Mouse (Mus musculus) CH12.LX (cell line): Measurements from ENCODE around the gene Wdfy3. TPM values are rescaled to one million over a fixed set of nuclear protein-coding genes. Genes with fewer than 3 reads are reported as not detected.

Experiments
- DNase-seq: peaks from one replicate; pipeline ENCODE4 v3.0.0-alpha.2; 2013; ENCODE audit errors: extremely low read depth
- H3K27ac ChIP-seq: 2 replicates; pipeline ENCODE4 v1.5.1; 2012; ENCODE audit warnings: low read depth, mild to moderate bottlenecking, control low read depth, moderate library complexity; ENCODE audit not compliant: insufficient read depth
- H3K27me3 ChIP-seq: replicated peaks from 2 replicates; pipeline ENCODE3; 2012; ENCODE audit warnings: inconsistent platforms
- H3K36me3 ChIP-seq, 2 experiments: replicated peaks in 1 of 2; 2 replicates each; pipeline versions ENCODE3 to v1.6.1; 2012; ENCODE audit warnings: inconsistent platforms in 1 of 2, low read length in 1 of 2, mild to moderate bottlenecking in 1 of 2, mixed read lengths in 1 of 2, moderate library complexity in 1 of 2; ENCODE audit not compliant: control insufficient read depth in 1 of 2, insufficient read depth in 1 of 2
- H3K4me1 ChIP-seq, 2 experiments: 2 replicates each; pipeline ENCODE4 v1.6.1; 2012; ENCODE audit warnings: inconsistent platforms in 1 of 2, moderate library complexity in 1 of 2; ENCODE audit not compliant: insufficient read depth in 2 of 2, control insufficient read depth in 1 of 2
- H3K4me2 ChIP-seq: 2 replicates; pipeline ENCODE4 v1.6.1; 2012; ENCODE audit warnings: low read depth, mild to moderate bottlenecking, control low read depth; ENCODE audit not compliant: poor library complexity, insufficient read depth, severe bottlenecking
- H3K4me3 ChIP-seq, 3 experiments: fragments of 150-350 bp in 1 of 3; sonication (generic) in 1 of 3; replicated peaks in 1 of 3; 2 replicates each; pipeline versions ENCODE3 to v1.5.1; 2011 to 2012; ENCODE audit warnings: low read depth in 2 of 3, low read length in 2 of 3, mild to moderate bottlenecking in 2 of 3, moderate library complexity in 2 of 3, control low read depth in 1 of 3, improper control_type of control experiment in 1 of 3, inconsistent platforms in 1 of 3, mixed read lengths in 1 of 3; ENCODE audit not compliant: poor library complexity in 1 of 3
- H3K79me2 ChIP-seq: replicated peaks from 2 replicates; pipeline ENCODE4 v1.6.1; 2012; ENCODE audit warnings: mild to moderate bottlenecking, moderate library complexity; ENCODE audit not compliant: control insufficient read depth, poor library complexity, insufficient read depth, severe bottlenecking; ENCODE audit errors: extremely low read depth
- H3K9ac ChIP-seq: 2 replicates; pipeline ENCODE4 v1.6.1; 2012; ENCODE audit warnings: low read depth, mild to moderate bottlenecking, control low read depth, moderate library complexity; ENCODE audit not compliant: insufficient read depth
- H3K9me3 ChIP-seq: replicated peaks from 2 replicates; pipeline ENCODE3; 2012; ENCODE audit warnings: low read length, inconsistent platforms, mixed read lengths
- BHLHE40 ChIP-seq: IDR thresholded peaks from 2 replicates; pipeline ENCODE4 v1.6.1; 2011; ENCODE audit warnings: mild to moderate bottlenecking, low read depth, low read length, improper control_type of control experiment
- CHD1 ChIP-seq: IDR thresholded peaks from 2 replicates; pipeline ENCODE4 v1.6.1; 2012; ENCODE audit warnings: low read depth, low read length, improper control_type of control experiment, inconsistent platforms
- CHD2 ChIP-seq: IDR thresholded peaks from 2 replicates; pipeline ENCODE4 v1.6.1; 2011; ENCODE audit warnings: low read length, improper control_type of control experiment
- CTCF ChIP-seq, 2 experiments: IDR thresholded peaks in 1 of 2; conservative IDR thresholded peaks in 1 of 2; 2 replicates each; pipeline ENCODE4 v1.5.1; 2011 to 2012; ENCODE audit warnings: low read depth in 2 of 2, low read length in 2 of 2, improper control_type of control experiment in 1 of 2, inconsistent platforms in 1 of 2, mild to moderate bottlenecking in 1 of 2, moderate library complexity in 1 of 2
- E2F4 ChIP-seq: IDR thresholded peaks from 2 replicates; pipeline ENCODE4 v1.6.1; 2011; ENCODE audit warnings: low read depth, low read length, improper control_type of control experiment; ENCODE audit not compliant: insufficient replicate concordance
- EP300 ChIP-seq: IDR thresholded peaks from 2 replicates; pipeline ENCODE4 v1.6.1; 2011; ENCODE audit warnings: low read length, improper control_type of control experiment
- ETS1 ChIP-seq: conservative IDR thresholded peaks from 2 replicates; pipeline ENCODE4 v1.6.1; 2012; ENCODE audit warnings: low read depth, mild to moderate bottlenecking, inconsistent platforms, low read length, improper control_type of control experiment, moderate library complexity
- GABPA ChIP-seq: IDR thresholded peaks from 2 replicates; pipeline ENCODE4 v1.6.1; 2012; ENCODE audit warnings: low read depth, low read length, improper control_type of control experiment, inconsistent platforms; ENCODE audit not compliant: insufficient replicate concordance
- HCFC1 ChIP-seq: IDR thresholded peaks from 2 replicates; pipeline ENCODE4 v1.6.1; 2012; ENCODE audit warnings: low read depth, mild to moderate bottlenecking, inconsistent platforms, low read length, improper control_type of control experiment
- IRF4 ChIP-seq: IDR thresholded peaks from 2 replicates; pipeline ENCODE4 v1.6.1; 2014; ENCODE audit warnings: low read depth, mild to moderate bottlenecking, inconsistent platforms, low read length, improper control_type of control experiment
- JUN ChIP-seq: IDR thresholded peaks from 2 replicates; pipeline ENCODE4 v1.6.1; 2011; ENCODE audit warnings: low read depth, mild to moderate bottlenecking, low read length, improper control_type of control experiment, moderate library complexity; ENCODE audit not compliant: insufficient read depth
- JUND ChIP-seq: conservative IDR thresholded peaks from 2 replicates; pipeline ENCODE4 v1.6.1; 2011; ENCODE audit warnings: low read depth, low read length, improper control_type of control experiment
- KAT2A ChIP-seq: IDR thresholded peaks from 2 replicates; pipeline ENCODE4 v1.6.1; 2012; ENCODE audit warnings: low read length, improper control_type of control experiment, inconsistent platforms; ENCODE audit not compliant: insufficient replicate concordance
- MAFK ChIP-seq: IDR thresholded peaks from 2 replicates; pipeline ENCODE4 v1.6.1; 2011; ENCODE audit warnings: low read length, improper control_type of control experiment; ENCODE audit not compliant: insufficient replicate concordance
- MAX ChIP-seq: IDR thresholded peaks from 2 replicates; pipeline ENCODE4 v1.6.1; 2011; ENCODE audit warnings: low read length, improper control_type of control experiment
- MEF2A ChIP-seq: IDR thresholded peaks from 2 replicates; pipeline ENCODE4 v1.6.1; 2014; ENCODE audit warnings: low read depth, mild to moderate bottlenecking, inconsistent platforms, low read length, improper control_type of control experiment, borderline replicate concordance
- MXI1 ChIP-seq: IDR thresholded peaks from 2 replicates; pipeline ENCODE4 v1.6.1; 2011; ENCODE audit warnings: mild to moderate bottlenecking, low read depth, low read length, improper control_type of control experiment
- MYC ChIP-seq: IDR thresholded peaks from 2 replicates; pipeline ENCODE4 v1.6.1; 2011; ENCODE audit warnings: low read depth, mild to moderate bottlenecking, improper control_type of control experiment, low read length
- NELFE ChIP-seq: IDR thresholded peaks from 2 replicates; pipeline ENCODE4 v1.6.1; 2011; ENCODE audit warnings: low read depth, low read length, improper control_type of control experiment
- NRF1 ChIP-seq: IDR thresholded peaks from 2 replicates; pipeline ENCODE4 v1.6.1; 2014; ENCODE audit warnings: low read depth, mild to moderate bottlenecking, inconsistent platforms, low read length, improper control_type of control experiment, moderate library complexity
- POLR2A ChIP-seq: IDR thresholded peaks from 2 replicates; pipeline ENCODE4 v1.6.1; 2011; ENCODE audit warnings: low read depth, mild to moderate bottlenecking, improper control_type of control experiment, low read length
- POLR2AphosphoS2 ChIP-seq: IDR thresholded peaks from 2 replicates; pipeline ENCODE4 v1.6.1; 2011; ENCODE audit warnings: low read depth, low read length, improper control_type of control experiment
- RAD21 ChIP-seq: IDR thresholded peaks from 2 replicates; pipeline ENCODE4 v1.6.1; 2011; ENCODE audit warnings: low read depth, mild to moderate bottlenecking, low read length, improper control_type of control experiment, moderate library complexity
- RCOR1 ChIP-seq: conservative IDR thresholded peaks from 2 replicates; pipeline ENCODE4 v1.6.1; 2012; ENCODE audit warnings: low read depth, mild to moderate bottlenecking, inconsistent platforms, low read length, improper control_type of control experiment
- SIN3A ChIP-seq: IDR thresholded peaks from 2 replicates; pipeline ENCODE4 v1.6.1; 2012; ENCODE audit warnings: low read length, improper control_type of control experiment, inconsistent platforms
- SMC3 ChIP-seq: IDR thresholded peaks from 2 replicates; pipeline ENCODE4 v1.6.1; 2011; ENCODE audit warnings: low read depth, low read length, improper control_type of control experiment
- TCF12 ChIP-seq: IDR thresholded peaks from 2 replicates; pipeline ENCODE4 v1.6.1; 2014; ENCODE audit warnings: low read depth, mild to moderate bottlenecking, inconsistent platforms, low read length, improper control_type of control experiment
- USF1 ChIP-seq: IDR thresholded peaks from 2 replicates; pipeline ENCODE4 v1.6.1; 2014; ENCODE audit warnings: low read depth, mild to moderate bottlenecking, inconsistent platforms, low read length, improper control_type of control experiment
- USF2 ChIP-seq: conservative IDR thresholded peaks from 2 replicates; pipeline ENCODE4 v1.6.1; 2011; ENCODE audit warnings: low read depth, low read length, improper control_type of control experiment
- ZKSCAN1 ChIP-seq: IDR thresholded peaks from 2 replicates; pipeline ENCODE4 v1.6.1; 2012; ENCODE audit warnings: low read depth, inconsistent platforms, low read length, improper control_type of control experiment, borderline replicate concordance
- ZNF384 ChIP-seq: IDR thresholded peaks from 2 replicates; pipeline ENCODE4 v1.6.1; 2012; ENCODE audit warnings: low read depth, low read length, improper control_type of control experiment, inconsistent platforms
- dilution Hi-C: fragments of 300-500 bp; cut with MboI; formaldehyde crosslinking; loops from 2 replicates; pipeline ENCODE4 v1.14.3; 2020; ENCODE audit warnings: low sequenced_read_pairs; ENCODE audit not compliant: extremely low pct_unique_long_range_greater_than_20kb, extremely low pct_ligation_motif_present
- in situ Hi-C: fragments of 300-500 bp; cut with MboI; formaldehyde crosslinking; loops from 3 replicates; pipeline ENCODE4 v1.14.3; 2019; ENCODE audit warnings: low sequenced_read_pairs, low pct_ligation_motif_present, low pct_unique_long_range_greater_than_20kb, mixed read lengths
- polyA plus RNA-seq: library from polyadenylated mRNA; unstranded; fragments of >175 nt; gene quantifications from 2 replicates; pipeline ENCODE4 v1.2.1, GENCODE M21; 2012; ENCODE audit warnings: low read depth; ENCODE audit not compliant: insufficient read length
- total RNA-seq, 2 experiments: library from RNA; depleted of rRNA; stranded (reverse); fragments of 300-350 nt in 1 of 2; fragments of >200 nt in 1 of 2; gene quantifications; 2 replicates each; pipeline ENCODE4 v1.2.3; 2012 to 2014

The Wdfy3 gene
- total and polyA plus RNA-seq, 3 experiments = not detected

GRCm38 (mm10) chr5:102070788-102071187 is 1.1 kb upstream of the Wdfy3 start:
- in situ Hi-C loops (no loop called here), dilution Hi-C loops (no loop called here)
- H3K4me2 ChIP-seq = no peak overlapping the region
- H3K27me3 ChIP-seq = no peaks in the 10 kb centered on the region
- TF ChIP-seq ETS1 (no peak), USF1 (no peak), GABPA (no peak), USF2 (no peak), RCOR1 (no peak), MAX (no peak), MAFK (no peak), JUN (no peak), SMC3 (no peak), ZKSCAN1 (no peak), NRF1 (no peak), SIN3A (no peak), RAD21 (no peak), POLR2AphosphoS2 (no peak), TCF12 (no peak), NELFE (no peak), POLR2A (no peak), CHD1 (no peak)
- DNase-seq = no peak
- H3K27ac ChIP-seq = no peak overlapping the region
- no peaks in the 10 kb centered on the region for H3K36me3 ChIP-seq
- H3K9ac ChIP-seq = no peak overlapping the region
- peaks cover 10% of the 10 kb centered on the region for H3K9me3 ChIP-seq
- H3K79me2 ChIP-seq = no peaks in the 10 kb centered on the region
- H3K4me3 ChIP-seq = no peak overlapping the region
- H3K4me1 ChIP-seq = no peaks in the 10 kb centered on the region

- no peak overlapping the region for H3K27ac ChIP-seq
- TF ChIP-seq TCF12 (no peak), ETS1 (no peak), CHD2 (no peak), BHLHE40 (no peak), EP300 (no peak), MYC (no peak), JUND (no peak), HCFC1 (no peak), IRF4 (no peak), E2F4 (no peak), MEF2A (no peak), CTCF (conservative IDR thresholded peaks at IDR 0.05 in 1 of 2, IDR thresholded peaks at IDR 0.05 in 1 of 2; ENCODE audit: low read depth in 2 of 2, low read length in 2 of 2) (no peak), KAT2A (no peak), MXI1 (no peak), USF1 (no peak), JUN (no peak), ZNF384 (no peak)
Measured at GRCm38 (mm10) chr5:102070414-102070768, 670 bp upstream of the Wdfy3 start.

More at GRCm38 (mm10) chr5:102070414-102070768, 670 bp upstream of the Wdfy3 start:
- dilution Hi-C loops = no loop called here
- Histone ChIP-seq H3K4me2 (no peak overlapping the region), H3K4me1 (no peaks in the 10 kb centered on the region), H3K79me2 (no peaks in the 10 kb centered on the region), H3K36me3 (no peaks in the 10 kb centered on the region), H3K4me3 (no peak overlapping the region), H3K9ac (no peak overlapping the region), H3K9me3 (peaks cover 10% of the 10 kb centered on the region), H3K27me3 (no peaks in the 10 kb centered on the region)
- in situ Hi-C loops = no loop called here
- DNase-seq = no peak
